Mouse (Mus musculus): ENCODE data around the gene Pon3. TPM values are rescaled to one million over a fixed set of nuclear protein-coding genes. Genes with fewer than 3 reads are reported as not detected.

The Pon3 gene
- polyA plus RNA-seq, 1 experiment from 2014 or later = 4.8 TPM

DNA sequence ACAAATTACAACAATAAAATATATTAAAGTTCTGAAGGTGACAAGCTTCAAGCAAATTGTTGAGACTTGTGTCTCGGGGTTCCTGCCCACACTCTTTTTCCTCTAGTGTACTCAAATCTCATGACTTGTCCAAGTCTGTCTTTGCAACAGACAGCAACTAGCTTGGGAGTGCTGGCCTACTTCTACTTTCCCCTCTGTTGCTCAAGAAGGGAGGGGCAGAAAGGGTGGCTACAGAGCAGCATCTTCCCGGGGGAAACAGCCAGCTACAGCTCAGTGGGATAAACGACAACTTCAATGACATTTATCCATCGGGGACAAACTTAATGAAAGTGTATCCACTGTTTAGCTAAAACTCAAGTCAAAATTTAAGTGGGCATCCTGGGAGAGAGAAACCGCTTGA, 36.8 kb upstream of the Pon3 start:
- Histone ChIP-seq H3K4me2 (ENCODE audit: low read depth, low read length, severe bottlenecking) (no peak overlapping the region), H3K27ac (ENCODE audit: low read depth, low read length) (no peak overlapping the region), H3K9ac (ENCODE audit: low read length) (no peak overlapping the region), H3K27me3 (ENCODE audit: control insufficient read depth, insufficient read depth, low read length) (no peaks in the 10 kb centered on the region), H3K4me1 (replicated peaks; ENCODE audit: control insufficient read depth, insufficient read depth, low read length) (0 out of 2 replicates have a peak, but pooled peaks cover 3% of the 10 kb centered on the region), H3K9me3 (ENCODE audit: control insufficient read depth, low read length) (no peaks in the 10 kb centered on the region), H3K4me3 (ENCODE audit: low read depth, low read length) (no peak overlapping the region), H3K36me3 (ENCODE audit: control insufficient read depth, insufficient read depth, low read length) (no peaks in the 10 kb centered on the region)
- no peak for ATAC-seq (replicated peaks; ENCODE audit: low FRiP score)
- WGBS = 84% methylated on average over 5 of the region's 5 CpGs
- DNase-seq (ENCODE audit: low spot score) = no peak

DNA sequence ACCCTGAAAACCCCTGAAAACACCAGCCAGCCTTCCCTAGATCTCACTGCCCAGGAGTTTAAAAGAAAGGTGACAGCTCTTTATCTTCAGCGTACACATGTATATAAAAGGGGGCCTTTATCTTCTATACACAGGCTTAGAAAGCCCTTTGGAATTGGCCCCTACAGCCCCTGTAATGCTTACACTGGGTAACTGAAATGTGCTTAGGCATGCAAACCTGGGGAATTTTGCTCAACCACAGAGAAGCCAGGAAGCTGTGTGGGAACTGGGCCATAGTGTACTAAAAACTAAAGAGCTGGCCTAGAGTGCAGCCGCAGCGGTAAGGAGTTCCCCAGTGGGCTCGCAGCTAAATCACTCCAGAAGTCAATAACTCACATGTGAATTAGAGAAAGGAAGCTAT, 35.4 kb upstream of the Pon3 start:
- Histone ChIP-seq H3K27ac (ENCODE audit: low read depth, low read length) (no peak overlapping the region), H3K4me2 (ENCODE audit: low read depth, low read length, severe bottlenecking) (no peak overlapping the region), H3K36me3 (ENCODE audit: control insufficient read depth, insufficient read depth, low read length) (no peaks in the 10 kb centered on the region), H3K4me1 (replicated peaks; ENCODE audit: control insufficient read depth, insufficient read depth, low read length) (0 out of 2 replicates have a peak, but pooled peaks cover 1% of the 10 kb centered on the region), H3K27me3 (ENCODE audit: control insufficient read depth, insufficient read depth, low read length) (no peaks in the 10 kb centered on the region), H3K9me3 (ENCODE audit: control insufficient read depth, low read length) (no peaks in the 10 kb centered on the region), H3K4me3 (ENCODE audit: low read depth, low read length) (no peak overlapping the region), H3K9ac (ENCODE audit: low read length) (no peak overlapping the region)
- ATAC-seq (replicated peaks; ENCODE audit: low FRiP score) (no peak), DNase-seq (ENCODE audit: low spot score) (no peak)
- WGBS = 90% methylated on average over 4 of the region's 4 CpGs

DNA sequence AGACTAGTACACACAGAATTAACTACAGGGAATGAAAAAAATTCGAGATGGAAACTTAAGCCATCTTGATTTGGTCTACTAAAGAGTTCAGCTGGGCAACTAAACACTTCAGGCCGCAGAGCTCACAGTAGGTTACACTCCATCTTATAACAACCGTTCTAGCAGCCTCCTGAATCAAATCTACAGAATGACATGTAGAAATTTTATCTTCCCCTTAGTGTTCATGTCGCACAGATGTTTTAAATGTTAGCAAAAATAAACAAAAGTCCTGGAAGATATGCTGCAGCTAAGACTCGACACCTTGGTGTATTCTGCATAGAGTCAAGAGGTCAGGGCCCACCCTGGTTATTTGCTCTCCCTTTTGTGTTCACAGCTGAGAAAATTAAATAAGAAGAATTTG, 31.8 kb upstream of the Pon3 start:
- Histone ChIP-seq H3K4me1 (replicated peaks; ENCODE audit: control insufficient read depth, insufficient read depth, low read length) (no peaks in the 10 kb centered on the region), H3K36me3 (ENCODE audit: control insufficient read depth, insufficient read depth, low read length) (no peaks in the 10 kb centered on the region), H3K4me3 (ENCODE audit: low read depth, low read length) (no peak overlapping the region), H3K27ac (ENCODE audit: low read depth, low read length) (no peak overlapping the region), H3K27me3 (ENCODE audit: control insufficient read depth, insufficient read depth, low read length) (no peaks in the 10 kb centered on the region), H3K9me3 (ENCODE audit: control insufficient read depth, low read length) (no peaks in the 10 kb centered on the region; the same call in 1 of the 2 replicates), H3K9ac (ENCODE audit: low read length) (no peak overlapping the region), H3K4me2 (ENCODE audit: low read depth, low read length, severe bottlenecking) (no peak overlapping the region)
- DNase-seq (ENCODE audit: low spot score) (no peak), ATAC-seq (replicated peaks; ENCODE audit: low FRiP score) (no peak)
- 68% methylated on average over 5 of the region's 5 CpGs for WGBS

DNA sequence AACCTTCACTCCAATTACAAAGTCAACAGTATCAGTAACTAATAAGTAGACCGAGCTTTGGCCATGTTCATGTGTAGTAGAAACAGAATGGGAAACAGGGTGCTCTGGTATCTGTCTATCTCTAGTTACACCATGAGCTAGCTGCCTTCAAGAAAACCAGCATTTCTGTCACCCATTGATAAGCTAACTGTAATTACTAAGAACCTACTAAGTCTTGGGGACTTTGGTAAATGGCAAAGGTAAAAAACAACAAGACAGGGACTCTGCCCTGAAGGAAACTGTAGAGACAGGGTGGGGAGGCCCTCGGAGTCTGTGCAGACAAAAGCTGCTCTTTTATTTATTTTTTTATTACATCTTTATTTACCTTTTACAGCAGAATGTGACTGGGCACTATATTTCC, 31.3 kb upstream of the Pon3 start:
- H3K27ac ChIP-seq (ENCODE audit: low read depth, low read length) = no peak overlapping the region
- H3K36me3 ChIP-seq (ENCODE audit: control insufficient read depth, insufficient read depth, low read length) = no peaks in the 10 kb centered on the region
- DNase-seq (ENCODE audit: low spot score) (no peak), ATAC-seq (replicated peaks; ENCODE audit: low FRiP score) (no peak)
- no peak overlapping the region for H3K9ac ChIP-seq (ENCODE audit: low read length)
- H3K27me3 ChIP-seq (ENCODE audit: control insufficient read depth, insufficient read depth, low read length) = no peaks in the 10 kb centered on the region
- no peaks in the 10 kb centered on the region for H3K4me1 ChIP-seq (replicated peaks; ENCODE audit: control insufficient read depth, insufficient read depth, low read length)
- no peak overlapping the region for H3K4me3 ChIP-seq (ENCODE audit: low read depth, low read length)
- no peak overlapping the region for H3K4me2 ChIP-seq (ENCODE audit: low read depth, low read length, severe bottlenecking)
- WGBS = 82% methylated on average over 2 of the region's 2 CpGs
- H3K9me3 ChIP-seq (ENCODE audit: control insufficient read depth, low read length) = no peaks in the 10 kb centered on the region; the same call in 1 of the 2 replicates

DNA sequence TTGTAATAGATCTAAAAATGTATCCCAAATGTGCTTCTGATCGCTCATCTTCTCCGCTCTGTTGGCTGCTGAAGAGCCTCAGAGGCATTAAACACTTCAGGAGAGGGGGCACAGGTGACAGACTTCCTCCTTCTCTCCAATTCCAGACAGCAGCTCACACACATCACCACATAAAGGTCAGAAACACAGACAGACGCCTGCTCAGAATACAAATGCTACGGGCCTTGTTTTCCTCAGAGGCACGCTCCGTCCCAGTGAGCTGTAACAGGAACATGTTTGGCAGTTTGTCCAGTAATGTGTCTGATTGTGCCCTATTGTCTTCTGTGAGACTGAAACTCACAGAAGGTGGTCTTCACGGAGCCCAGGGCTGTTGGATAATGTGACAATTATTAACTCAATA, 26.3 kb upstream of the Pon3 start:
- no peaks in the 10 kb centered on the region for H3K36me3 ChIP-seq (ENCODE audit: control insufficient read depth, insufficient read depth, low read length)
- no peak for ATAC-seq (replicated peaks; ENCODE audit: low FRiP score)
- no peak overlapping the region for H3K4me2 ChIP-seq (ENCODE audit: low read depth, low read length, severe bottlenecking)
- H3K4me3 ChIP-seq (ENCODE audit: low read depth, low read length) = no peak overlapping the region
- no peaks in the 10 kb centered on the region; the same call in 1 of the 2 replicates for H3K9me3 ChIP-seq (ENCODE audit: control insufficient read depth, low read length)
- WGBS = 85% methylated on average over 7 of the region's 7 CpGs
- H3K9ac ChIP-seq (ENCODE audit: low read length) = no peak overlapping the region
- H3K4me1 ChIP-seq (replicated peaks; ENCODE audit: control insufficient read depth, insufficient read depth, low read length) = no peaks in the 10 kb centered on the region
- DNase-seq (ENCODE audit: low spot score) = no peak
- H3K27ac ChIP-seq (ENCODE audit: low read depth, low read length) = no peak overlapping the region
- no peaks in the 10 kb centered on the region for H3K27me3 ChIP-seq (ENCODE audit: control insufficient read depth, insufficient read depth, low read length)

DNA sequence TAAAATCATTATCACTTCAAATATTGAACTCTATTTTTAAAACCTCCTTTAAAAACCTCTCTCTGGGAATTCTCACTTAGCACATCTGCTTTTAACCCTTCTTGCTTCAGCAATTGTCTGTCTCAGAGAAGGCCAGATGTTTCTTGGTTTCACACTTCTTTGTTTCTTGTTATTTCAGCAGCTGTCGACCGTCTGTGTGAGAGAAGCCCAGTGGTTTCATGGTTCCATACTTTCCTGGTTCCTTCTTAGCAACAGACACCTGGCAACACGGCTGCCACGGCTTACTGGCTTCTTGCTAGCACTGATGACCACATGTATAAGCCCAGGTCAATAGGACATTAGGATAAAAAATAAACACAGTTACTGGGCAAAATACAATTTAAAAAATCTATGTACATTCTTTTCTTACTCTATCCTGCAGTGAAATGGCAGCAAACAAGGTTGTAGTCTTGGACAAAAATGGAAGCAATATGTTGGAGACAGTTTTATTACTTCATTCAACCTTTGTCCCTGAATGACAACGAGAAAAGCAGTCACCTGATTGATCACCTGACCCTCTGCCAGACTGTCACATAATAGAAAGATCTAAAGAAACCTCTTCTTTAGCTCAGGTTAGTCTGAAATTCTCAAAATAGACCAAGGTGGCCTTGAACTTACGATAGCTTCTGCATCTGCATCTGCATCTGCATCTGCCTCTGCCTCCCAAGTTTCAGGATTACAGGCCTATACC, 24.7 kb upstream of the Pon3 start:
- Histone ChIP-seq H3K4me3 (ENCODE audit: low read depth, low read length) (no peak overlapping the region), H3K4me1 (replicated peaks; ENCODE audit: control insufficient read depth, insufficient read depth, low read length) (no peaks in the 10 kb centered on the region), H3K9ac (ENCODE audit: low read length) (no peak overlapping the region), H3K27me3 (ENCODE audit: control insufficient read depth, insufficient read depth, low read length) (no peaks in the 10 kb centered on the region), H3K4me2 (ENCODE audit: low read depth, low read length, severe bottlenecking) (no peak overlapping the region), H3K9me3 (ENCODE audit: control insufficient read depth, low read length) (no peaks in the 10 kb centered on the region; the same call in 1 of the 2 replicates), H3K36me3 (ENCODE audit: control insufficient read depth, insufficient read depth, low read length) (no peaks in the 10 kb centered on the region), H3K27ac (ENCODE audit: low read depth, low read length) (no peak overlapping the region)
- ATAC-seq (replicated peaks; ENCODE audit: low FRiP score) (no peak), DNase-seq (ENCODE audit: low spot score) (no peak)
- WGBS = 77% methylated on average over 6 of the region's 6 CpGs

DNA sequence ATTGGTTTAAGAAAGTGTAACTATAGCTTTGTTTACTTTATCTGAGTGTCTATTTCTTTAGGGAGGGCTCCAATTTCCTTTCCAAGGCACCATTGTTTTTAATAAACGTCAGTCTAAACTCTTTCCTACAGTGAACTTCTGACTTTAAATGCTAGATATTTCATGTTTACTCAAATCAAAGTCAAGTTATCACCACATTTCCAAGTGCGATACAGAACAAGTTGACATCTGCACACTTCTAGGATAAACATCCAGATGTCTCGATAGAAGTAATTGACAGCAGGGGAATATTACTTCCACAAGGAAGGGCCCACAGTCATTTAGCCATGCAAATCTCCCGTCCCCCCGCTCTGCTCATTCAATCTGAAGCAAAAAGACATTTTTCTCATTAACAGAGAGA, 21.9 kb upstream of the Pon3 start:
- DNase-seq (ENCODE audit: low spot score) (no peak), ATAC-seq (replicated peaks; ENCODE audit: low FRiP score) (no peak)
- Histone ChIP-seq H3K4me3 (ENCODE audit: low read depth, low read length) (no peak overlapping the region), H3K4me1 (replicated peaks; ENCODE audit: control insufficient read depth, insufficient read depth, low read length) (no peaks in the 10 kb centered on the region), H3K9ac (ENCODE audit: low read length) (no peak overlapping the region), H3K36me3 (ENCODE audit: control insufficient read depth, insufficient read depth, low read length) (no peaks in the 10 kb centered on the region), H3K27me3 (ENCODE audit: control insufficient read depth, insufficient read depth, low read length) (no peaks in the 10 kb centered on the region), H3K27ac (ENCODE audit: low read depth, low read length) (no peak overlapping the region), H3K9me3 (ENCODE audit: control insufficient read depth, low read length) (no peaks in the 10 kb centered on the region), H3K4me2 (ENCODE audit: low read depth, low read length, severe bottlenecking) (no peak overlapping the region)
- WGBS = 59% methylated on average over 5 of the region's 5 CpGs

DNA sequence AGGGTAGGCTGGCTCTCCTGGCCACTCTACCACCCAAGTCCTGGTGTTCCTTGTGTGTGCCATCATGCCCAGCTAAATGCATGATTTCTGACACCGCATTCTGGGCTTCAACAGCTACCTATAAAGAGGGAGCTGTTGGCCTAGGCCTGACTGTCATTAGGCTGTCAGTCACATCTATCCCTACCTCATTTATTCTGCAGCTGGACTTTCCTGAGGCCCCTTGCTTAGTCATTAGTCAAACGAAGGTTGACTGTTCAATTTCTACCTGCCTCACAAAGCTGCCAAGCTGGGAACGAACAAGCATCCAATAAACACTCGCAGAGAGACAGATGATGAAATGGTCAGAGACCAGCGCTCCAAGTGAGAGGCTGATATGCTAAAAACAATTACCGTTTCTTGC, 13.6 kb upstream of the Pon3 start:
- WGBS = 81% methylated on average over 6 of the region's 6 CpGs
- Histone ChIP-seq H3K27me3 (ENCODE audit: control insufficient read depth, insufficient read depth, low read length) (no peaks in the 10 kb centered on the region), H3K27ac (ENCODE audit: low read depth, low read length) (no peak overlapping the region), H3K9ac (ENCODE audit: low read length) (no peak overlapping the region), H3K36me3 (ENCODE audit: control insufficient read depth, insufficient read depth, low read length) (no peaks in the 10 kb centered on the region; the same call in 1 of the 2 replicates), H3K4me3 (ENCODE audit: low read depth, low read length) (no peak overlapping the region), H3K4me2 (ENCODE audit: low read depth, low read length, severe bottlenecking) (no peak overlapping the region), H3K4me1 (replicated peaks; ENCODE audit: control insufficient read depth, insufficient read depth, low read length) (no peaks in the 10 kb centered on the region), H3K9me3 (ENCODE audit: control insufficient read depth, low read length) (no peaks in the 10 kb centered on the region)
- ATAC-seq (replicated peaks; ENCODE audit: low FRiP score) (no peak), DNase-seq (ENCODE audit: low spot score) (no peak)

DNA sequence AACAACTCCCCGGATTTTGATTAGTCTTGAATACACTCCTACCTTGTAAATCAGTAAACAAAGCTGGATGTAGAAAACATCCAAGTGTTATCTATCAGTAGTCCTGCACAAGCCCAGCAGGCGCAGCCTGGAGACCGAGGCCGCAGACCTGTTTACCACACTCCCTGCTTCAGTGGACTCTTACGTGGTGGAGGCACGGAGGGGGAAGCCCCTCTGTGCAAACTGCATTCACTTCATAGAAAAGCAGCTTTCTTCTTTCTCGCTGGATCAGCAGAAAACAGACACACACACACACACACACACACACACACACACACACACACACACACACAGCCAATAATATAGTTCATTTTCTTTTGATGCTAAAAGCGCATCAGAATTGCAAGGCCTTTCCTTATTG, 8.7 kb upstream of the Pon3 start:
- H3K27me3 ChIP-seq (ENCODE audit: control insufficient read depth, insufficient read depth, low read length) = no peaks in the 10 kb centered on the region
- ATAC-seq (replicated peaks; ENCODE audit: low FRiP score) (no peak), DNase-seq (ENCODE audit: low spot score) (no peak)
- no peak overlapping the region for H3K4me2 ChIP-seq (ENCODE audit: low read depth, low read length, severe bottlenecking)
- H3K9ac ChIP-seq (ENCODE audit: low read length) = no peak overlapping the region
- no peak overlapping the region for H3K27ac ChIP-seq (ENCODE audit: low read depth, low read length)
- no peaks in the 10 kb centered on the region for H3K4me1 ChIP-seq (replicated peaks; ENCODE audit: control insufficient read depth, insufficient read depth, low read length)
- H3K4me3 ChIP-seq (ENCODE audit: low read depth, low read length) = no peak overlapping the region
- H3K36me3 ChIP-seq (ENCODE audit: control insufficient read depth, insufficient read depth, low read length) = no peaks in the 10 kb centered on the region
- no peaks in the 10 kb centered on the region for H3K9me3 ChIP-seq (ENCODE audit: control insufficient read depth, low read length)
- WGBS = 71% methylated on average over 8 of the region's 8 CpGs

Data from forebrain, embryonic 11.5 days (tissue).